Mouse (Mus musculus) ES-E14 (cell line): Measurements from ENCODE around the gene Jund.

Source experiments
- ZC3H11A ChIP-seq: IDR thresholded peaks from 2 replicates; pipeline ENCODE4 v1.6.1; 2012; ENCODE audit warnings: low read depth, mild to moderate bottlenecking, inconsistent platforms, low read length, borderline replicate concordance
- ZNF384 ChIP-seq: IDR thresholded peaks from 2 replicates; pipeline ENCODE4 v1.6.1; 2012; ENCODE audit warnings: low read depth, low read length, inconsistent platforms

GRCm38 (mm10) chr8:70696019-70696885 lies 2.5 kb upstream of the Jund start:
- TF ChIP-seq ZNF384: no peak
- no peak for TF ChIP-seq ZC3H11A
